Mouse (Mus musculus): ENCODE results near the gene Gm11983.

GRCm38 (mm10) chr11:6834636-6835035 lies 2.8 kb downstream of the Gm11983 start:
- TF ChIP-seq ZMIZ1 (IDR thresholded peaks at IDR 0.05; ENCODE audit: low read depth, low read length) (no peak), CTCF (conservative IDR thresholded peaks at IDR 0.05 in 1 of 2, IDR thresholded peaks at IDR 0.05 in 1 of 2; ENCODE audit: low read depth in 2 of 2, low read length in 2 of 2) (no peak), BHLHE40 (IDR thresholded peaks at IDR 0.05; ENCODE audit: low read depth, low read length) (no peak), USF2 (conservative IDR thresholded peaks at IDR 0.05; ENCODE audit: low read depth, low read length) (no peak), POLR2A (IDR thresholded peaks at IDR 0.05; ENCODE audit: low read depth, low read length) (no peak)

Data from CH12.LX (cell line).